Mouse (Mus musculus): ENCODE data around the gene Krit1. TPM values are rescaled to one million over a fixed set of nuclear protein-coding genes. Genes with fewer than 3 reads are reported as not detected.
"Not testable (repeated sequence)": the region's sequence is repeated elsewhere in the genome, so short reads cannot be mapped to it uniquely, and the experiment has no call there.

Krit1 gene
- polyA plus RNA-seq, 1 experiment from 2014 or later = 44.6 TPM

GRCm38 (mm10) chr5:3845026-3845425 lies 42.0 kb downstream of the Krit1 start, which contains the start of gene Lrrd1:
Lrrd1 (plus strand) TSS chr5:3845173.
- Histone ChIP-seq H3K4me3 (ENCODE audit: low read depth, low read length) (peak within 1 kb of the TSS; percentile 21), H3K9me3 (replicated peaks; ENCODE audit: control insufficient read depth, low read length) (no peaks in the 10 kb centered on the region), H3K9ac (ENCODE audit: low read length) (peak within 1 kb of the TSS; percentile 35), H3K4me1 (ENCODE audit: control insufficient read depth, insufficient read depth, low read length) (no peaks in the 10 kb centered on the region), H3K27ac (ENCODE audit: low read depth, low read length) (no peak within 1 kb of the TSS), H3K36me3 (ENCODE audit: control insufficient read depth, insufficient read depth, low read length) (peaks cover 13% of the 10 kb centered on the region; the same call in 1 of the 2 replicates), H3K4me2 (ENCODE audit: low read length) (peak within 1 kb of the TSS; percentile 44), H3K27me3 (replicated peaks; ENCODE audit: control insufficient read depth, insufficient read depth, low read length) (no peaks in the 10 kb centered on the region)
- ATAC-seq = no peak
- DNase-seq (ENCODE audit: low spot score) = peak; percentile 8
- whole genome bisulfite sequencing = 4% methylated on average over 24 of the region's 24 CpGs

- Histone ChIP-seq H3K27me3 (replicated peaks; ENCODE audit: control insufficient read depth, insufficient read depth, low read length) (no peaks in the 10 kb centered on the region), H3K4me3 (ENCODE audit: low read depth, low read length) (no peak overlapping the region), H3K4me2 (ENCODE audit: low read length) (no peak overlapping the region), H3K9ac (ENCODE audit: low read length) (no peak overlapping the region), H3K27ac (ENCODE audit: low read depth, low read length) (no peak overlapping the region), H3K4me1 (ENCODE audit: control insufficient read depth, insufficient read depth, low read length) (no peaks in the 10 kb centered on the region), H3K36me3 (ENCODE audit: control insufficient read depth, insufficient read depth, low read length) (no peaks in the 10 kb centered on the region), H3K9me3 (replicated peaks; ENCODE audit: control insufficient read depth, low read length) (no peaks in the 10 kb centered on the region)
- DNase-seq (ENCODE audit: low spot score) (no peak), ATAC-seq (no peak)
- 86% methylated on average over 4 of the region's 4 CpGs for WGBS
Observed at GRCm38 (mm10) chr5:3870161-3870560, 67.2 kb downstream of the Krit1 start.

DNA sequence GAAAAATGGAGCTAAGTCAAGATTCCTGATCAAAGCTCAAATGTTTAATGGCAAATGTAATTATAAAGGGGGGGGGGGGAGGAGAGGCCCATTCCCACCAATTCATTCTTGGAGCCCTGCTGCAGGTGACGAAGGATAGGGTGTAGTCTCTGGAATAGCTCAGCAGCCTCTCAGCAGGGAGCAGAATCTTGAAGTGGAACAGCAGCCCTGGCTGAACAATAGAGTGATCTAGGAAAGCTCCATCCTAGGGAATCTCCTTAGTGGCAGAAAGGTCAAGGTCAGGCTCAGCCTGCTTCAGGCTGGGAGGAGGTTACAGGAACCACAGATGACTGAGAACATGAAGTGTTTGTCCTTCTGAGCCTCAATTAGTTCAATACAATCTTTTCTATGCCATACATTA lies 69.4 kb downstream of the Krit1 start:
- 33% methylated on average over 1 of the region's 1 CpGs for WGBS
- ATAC-seq = no peak
- Histone ChIP-seq H3K27ac (ENCODE audit: low read depth, low read length) (no peak overlapping the region), H3K36me3 (ENCODE audit: control insufficient read depth, insufficient read depth, low read length) (no peaks in the 10 kb centered on the region), H3K4me1 (ENCODE audit: control insufficient read depth, insufficient read depth, low read length) (no peaks in the 10 kb centered on the region), H3K9me3 (replicated peaks; ENCODE audit: control insufficient read depth, low read length) (no peaks in the 10 kb centered on the region), H3K4me3 (ENCODE audit: low read depth, low read length) (no peak overlapping the region), H3K9ac (ENCODE audit: low read length) (no peak overlapping the region), H3K27me3 (replicated peaks; ENCODE audit: control insufficient read depth, insufficient read depth, low read length) (no peaks in the 10 kb centered on the region), H3K4me2 (ENCODE audit: low read length) (no peak overlapping the region)
- DNase-seq (ENCODE audit: low spot score) = no peak

- Histone ChIP-seq H3K4me1 (ENCODE audit: control insufficient read depth, insufficient read depth, low read length) (no peaks in the 10 kb centered on the region), H3K9me3 (replicated peaks; ENCODE audit: control insufficient read depth, low read length) (no peaks in the 10 kb centered on the region), H3K4me2 (ENCODE audit: low read length) (no peak overlapping the region), H3K4me3 (ENCODE audit: low read depth, low read length) (no peak overlapping the region), H3K9ac (ENCODE audit: low read length) (no peak overlapping the region), H3K36me3 (ENCODE audit: control insufficient read depth, insufficient read depth, low read length) (no peaks in the 10 kb centered on the region), H3K27ac (ENCODE audit: low read depth, low read length) (no peak overlapping the region), H3K27me3 (replicated peaks; ENCODE audit: control insufficient read depth, insufficient read depth, low read length) (no peaks in the 10 kb centered on the region)
- ATAC-seq (no peak), DNase-seq (ENCODE audit: low spot score) (peak; percentile 18)
- WGBS = 69% methylated on average over 3 of the region's 3 CpGs
Observed at GRCm38 (mm10) chr5:3873485-3873884, 70.5 kb downstream of the Krit1 start.

DNA sequence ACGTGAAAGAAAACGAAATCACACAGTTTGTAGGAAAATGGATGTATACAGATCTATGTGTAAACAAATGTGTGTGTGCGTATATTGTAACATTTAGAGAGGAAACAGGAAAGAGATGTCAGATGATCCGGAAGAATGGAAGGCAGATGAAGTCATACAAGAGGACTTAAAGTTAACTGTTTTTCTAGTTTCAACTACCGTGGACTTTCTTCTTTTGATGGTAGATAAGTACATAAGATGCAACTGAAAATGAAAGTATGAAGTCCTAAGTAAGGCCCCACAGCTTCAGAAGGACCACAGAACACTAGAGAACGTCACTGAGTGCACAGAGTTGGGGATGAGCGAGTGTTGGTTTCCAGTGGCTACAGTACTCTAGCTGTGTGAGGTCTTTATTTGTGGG lies 83.9 kb downstream of the Krit1 start:
- not testable (repeated sequence) for H3K36me3 ChIP-seq (ENCODE audit: control insufficient read depth, insufficient read depth, low read length); H3K27me3 ChIP-seq (replicated peaks; ENCODE audit: control insufficient read depth, insufficient read depth, low read length); H3K27ac ChIP-seq (ENCODE audit: low read depth, low read length); H3K9me3 ChIP-seq (replicated peaks; ENCODE audit: control insufficient read depth, low read length); H3K9ac ChIP-seq (ENCODE audit: low read length); ATAC-seq; H3K4me3 ChIP-seq (ENCODE audit: low read depth, low read length); H3K4me2 ChIP-seq (ENCODE audit: low read length); DNase-seq (ENCODE audit: low spot score); H3K4me1 ChIP-seq (ENCODE audit: control insufficient read depth, insufficient read depth, low read length)
- 93% methylated on average over 7 of the region's 7 CpGs for WGBS

DNA sequence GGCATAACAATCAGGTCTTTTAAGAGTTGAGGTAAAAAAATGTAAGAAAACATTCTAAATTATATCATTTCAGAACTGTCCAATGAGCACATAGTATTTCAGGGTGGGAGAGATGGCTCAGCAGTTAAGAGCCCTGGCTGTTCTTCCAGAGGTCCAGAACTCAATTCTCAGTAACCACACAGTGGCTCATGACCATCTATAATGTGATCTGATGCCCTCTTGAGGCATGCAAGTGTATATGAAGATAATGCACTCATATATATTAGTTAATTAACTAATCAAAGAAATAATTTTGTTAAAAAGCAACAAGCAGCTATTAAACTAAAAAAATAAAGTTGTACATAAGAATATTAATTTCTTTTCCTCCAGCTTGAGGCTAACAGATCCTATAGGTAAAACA lies 86.2 kb downstream of the Krit1 start:
- no peak for ATAC-seq

GRCm38 (mm10) chr5:3893459-3894293 lies 90.7 kb downstream of the Krit1 start, which contains the start of gene Mterf1a:
Mterf1a (minus strand) TSS chr5:3893933.
- H3K27ac ChIP-seq (ENCODE audit: low read depth, low read length); H3K27me3 ChIP-seq (replicated peaks; ENCODE audit: control insufficient read depth, insufficient read depth, low read length); DNase-seq (ENCODE audit: low spot score); H3K36me3 ChIP-seq (ENCODE audit: control insufficient read depth, insufficient read depth, low read length); H3K4me1 ChIP-seq (ENCODE audit: control insufficient read depth, insufficient read depth, low read length); H3K9me3 ChIP-seq (replicated peaks; ENCODE audit: control insufficient read depth, low read length): not testable (repeated sequence)
- Histone ChIP-seq H3K4me2 (ENCODE audit: low read length) (peak within 1 kb of the TSS; percentile 71), H3K4me3 (ENCODE audit: low read depth, low read length) (peak within 1 kb of the TSS; percentile 39), H3K9ac (ENCODE audit: low read length) (peak within 1 kb of the TSS; percentile 60)
- 2% methylated on average over 9 of the region's 47 CpGs for WGBS
- peak; percentile 100 for ATAC-seq

More for the DNA sequence above, 86.2 kb downstream of the Krit1 start:
- Histone ChIP-seq H3K27ac (ENCODE audit: low read depth, low read length) (no peak overlapping the region), H3K4me3 (ENCODE audit: low read depth, low read length) (no peak overlapping the region), H3K36me3 (ENCODE audit: control insufficient read depth, insufficient read depth, low read length) (no peaks in the 10 kb centered on the region), H3K4me2 (ENCODE audit: low read length) (no peak overlapping the region), H3K27me3 (replicated peaks; ENCODE audit: control insufficient read depth, insufficient read depth, low read length) (no peaks in the 10 kb centered on the region), H3K9ac (ENCODE audit: low read length) (no peak overlapping the region), H3K4me1 (ENCODE audit: control insufficient read depth, insufficient read depth, low read length) (peaks cover 6% of the 10 kb centered on the region), H3K9me3 (replicated peaks; ENCODE audit: control insufficient read depth, low read length) (no peaks in the 10 kb centered on the region)
- no peak for DNase-seq (ENCODE audit: low spot score)

DNA sequence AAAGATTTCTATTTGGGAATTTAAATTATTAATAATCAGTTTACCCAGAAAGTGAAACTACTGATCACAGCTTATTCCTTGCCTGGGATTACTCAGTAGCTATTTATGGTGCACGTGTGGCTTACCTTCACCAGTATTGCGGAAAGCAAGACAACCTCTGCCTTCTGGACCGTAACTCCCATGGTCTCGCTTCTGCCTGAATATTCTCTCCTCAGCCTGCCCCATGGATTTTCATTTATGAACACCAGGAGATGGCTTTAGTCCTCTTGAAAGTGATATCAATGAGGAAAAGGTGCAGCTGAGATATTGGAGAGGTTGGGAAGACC lies 91.3 kb downstream of the Krit1 start:
- H3K4me2 ChIP-seq (ENCODE audit: low read length); ATAC-seq; H3K9me3 ChIP-seq (replicated peaks; ENCODE audit: control insufficient read depth, low read length); DNase-seq (ENCODE audit: low spot score); H3K9ac ChIP-seq (ENCODE audit: low read length); H3K27ac ChIP-seq (ENCODE audit: low read depth, low read length); H3K4me1 ChIP-seq (ENCODE audit: control insufficient read depth, insufficient read depth, low read length); H3K36me3 ChIP-seq (ENCODE audit: control insufficient read depth, insufficient read depth, low read length); H3K27me3 ChIP-seq (replicated peaks; ENCODE audit: control insufficient read depth, insufficient read depth, low read length): not testable (repeated sequence)
- peak overlapping the region; percentile 5; the same call in 1 of the 2 replicates for H3K4me3 ChIP-seq (ENCODE audit: low read depth, low read length)
- WGBS = 98% methylated on average over 4 of the region's 4 CpGs
